Mouse (Mus musculus) liver, embryonic 13.5 days (tissue): ENCODE results near the gene Prdm12. TPM values are rescaled to one million over a fixed set of nuclear protein-coding genes. Genes with fewer than 3 reads are reported as not detected.
A peak's percentile ranks its signal among the peaks of the same experiment; 100 is the strongest.

Experiments used
- ATAC-seq: fragments of 200-750 bp; cut with Nextera tagmentation; 2 replicates; pipeline ENCODE4 v1.8.0; 2017; ENCODE audit warnings: low read depth, mild to moderate bottlenecking, moderate number of reproducible peaks, moderate library complexity
- DNase-seq: peaks from one replicate; pipeline ENCODE4 v3.0.0; 2022
- H3K27ac ChIP-seq: fragments of 300-500 bp; sonication (generic); 2 replicates; pipeline ENCODE4 v1.5.1; 2015; ENCODE audit warnings: moderate library complexity, mild to moderate bottlenecking, inconsistent platforms
- H3K27me3 ChIP-seq: fragments of 300-500 bp; sonication (generic); 2 replicates; pipeline ENCODE4 v1.6.1; 2015; ENCODE audit warnings: mild to moderate bottlenecking, inconsistent platforms
- H3K36me3 ChIP-seq: fragments of 300-500 bp; sonication (generic); 2 replicates; pipeline ENCODE4 v1.6.1; 2015; ENCODE audit warnings: mild to moderate bottlenecking, inconsistent platforms
- H3K4me1 ChIP-seq: fragments of 300-500 bp; sonication (generic); replicated peaks from 2 replicates; pipeline ENCODE4 v1.6.1; 2015; ENCODE audit warnings: inconsistent platforms
- H3K4me2 ChIP-seq: fragments of 300-500 bp; sonication (generic); 2 replicates; pipeline ENCODE4 v1.6.1; 2015; ENCODE audit warnings: inconsistent platforms, mild to moderate bottlenecking, moderate library complexity
- H3K4me3 ChIP-seq: fragments of 300-500 bp; sonication (generic); replicated peaks from 2 replicates; pipeline ENCODE4 v1.5.1; 2015; ENCODE audit warnings: mild to moderate bottlenecking, inconsistent platforms
- H3K9ac ChIP-seq: fragments of 300-500 bp; sonication (generic); 2 replicates; pipeline ENCODE4 v1.6.1; 2015; ENCODE audit warnings: mild to moderate bottlenecking, inconsistent platforms
- H3K9me3 ChIP-seq: fragments of 300-500 bp; sonication (generic); replicated peaks from 2 replicates; pipeline ENCODE4 v1.6.1; 2016; ENCODE audit warnings: inconsistent platforms
- WGBS: fragments of 180-500 bp; shearing (Covaris S2); methylation state at CpG from one replicate; pipeline ENCODE4 v1.1.7; 2015; ENCODE audit not compliant: insufficient replicate concordance; 5-methylcytosine and 5-hydroxymethylcytosine counted together
- polyA plus RNA-seq: library from polyadenylated mRNA; unstranded; fragments of >200 nt; fragmentation: Nextera tagmentation; extraction: Ambion mirVana; gene quantifications from 2 replicates; pipeline ENCODE4 v1.2.1, GENCODE M21; 2015

Gene Prdm12
- polyA plus RNA-seq, 1 experiment from 2014 or later = not detected

DNA sequence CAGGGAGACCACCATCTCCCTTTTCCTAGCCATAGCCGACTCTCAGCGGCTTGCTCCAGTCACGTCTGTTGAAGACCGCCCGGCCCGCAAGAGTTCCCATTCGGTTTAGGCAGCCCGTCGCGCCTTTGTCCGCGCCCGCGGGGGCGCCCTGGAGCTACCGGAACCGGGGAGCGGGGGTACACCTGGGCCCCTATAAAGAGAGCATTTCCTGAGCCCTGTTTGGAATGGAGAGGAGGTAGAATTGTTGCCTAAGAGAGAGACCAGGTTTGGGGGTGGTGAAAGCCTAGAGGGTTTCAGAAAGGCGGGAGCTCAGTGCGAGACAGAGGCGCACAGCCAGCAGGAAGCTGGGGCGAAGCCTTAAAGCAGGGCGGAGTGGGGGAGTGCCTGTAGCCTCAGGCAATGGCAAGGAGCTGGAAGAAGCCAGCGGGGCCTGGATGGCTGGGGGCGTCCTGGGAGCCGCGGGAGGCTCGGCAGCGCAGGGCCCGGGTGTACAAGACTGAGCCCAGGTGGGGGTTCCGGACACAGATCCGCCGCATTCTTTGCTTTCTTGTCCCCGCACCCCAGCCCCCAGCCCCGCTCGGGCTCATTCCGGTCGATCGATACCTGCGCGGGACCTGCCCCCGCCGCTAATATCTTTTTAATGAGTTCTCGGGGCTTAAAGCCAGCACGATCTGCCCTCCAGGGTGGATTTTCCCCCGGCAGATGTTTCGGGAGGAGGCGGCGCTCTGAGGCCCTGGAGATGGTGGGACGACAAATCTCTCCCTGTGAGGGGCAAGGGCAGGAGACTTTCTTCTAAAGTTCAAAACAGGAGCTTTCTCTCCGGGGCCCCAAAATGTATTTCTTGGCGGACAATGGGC lies 4.3 kb upstream of the Prdm12 start:
- Histone ChIP-seq H3K9ac (no peak overlapping the region), H3K4me2 (no peak overlapping the region; the same call in 1 of the 2 replicates), H3K36me3 (no peaks in the 10 kb centered on the region), H3K27me3 (peaks cover 98% of the 10 kb centered on the region), H3K4me3 (peak overlapping the region; percentile 14; the same call in 1 of the 2 replicates), H3K4me1 (peaks cover 13% of the 10 kb centered on the region; the same call in 1 of the 2 replicates), H3K27ac (no peak overlapping the region), H3K9me3 (no peaks in the 10 kb centered on the region)
- DNase-seq (no peak), ATAC-seq (no peak)
- 2% methylated on average over 52 of the region's 52 CpGs for WGBS

DNA sequence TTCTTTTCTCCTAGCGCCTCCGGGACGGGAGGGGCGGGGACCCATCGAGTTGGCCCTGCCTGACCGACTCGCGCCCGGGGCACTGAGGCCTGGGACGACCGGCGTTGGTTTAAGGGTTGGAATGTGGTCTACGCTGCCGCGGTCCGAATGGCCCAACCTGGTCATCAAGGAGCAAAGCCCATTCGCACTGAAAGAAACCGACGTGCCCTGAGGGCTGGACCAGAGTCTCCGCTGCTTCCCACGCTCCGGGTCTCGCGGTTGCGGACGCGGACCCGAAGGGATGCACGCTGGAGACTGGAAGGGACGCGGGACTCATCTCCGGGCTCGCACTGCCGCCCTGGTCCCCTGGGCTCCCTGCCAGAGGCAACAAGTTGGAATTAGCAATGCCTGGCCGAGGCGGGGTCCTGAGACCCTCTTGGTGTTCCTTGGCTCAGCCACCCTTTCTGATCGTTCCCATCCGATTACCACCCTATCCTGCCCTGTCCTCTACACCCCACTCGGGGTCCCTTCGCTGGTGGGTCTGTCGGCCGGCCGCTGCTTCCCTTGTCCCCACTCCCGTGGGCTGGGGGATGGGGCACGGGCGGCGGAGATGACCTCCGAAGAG lies 3.6 kb upstream of the Prdm12 start:
- DNase-seq (no peak), ATAC-seq (no peak)
- Histone ChIP-seq H3K4me1 (peaks cover 13% of the 10 kb centered on the region; the same call in 1 of the 2 replicates), H3K27me3 (peaks cover 99% of the 10 kb centered on the region), H3K36me3 (no peaks in the 10 kb centered on the region), H3K27ac (no peak overlapping the region), H3K4me3 (peak overlapping the region; percentile 8; the same call in 1 of the 2 replicates), H3K4me2 (no peak overlapping the region), H3K9ac (no peak overlapping the region), H3K9me3 (no peaks in the 10 kb centered on the region)
- WGBS = 2% methylated on average over 47 of the region's 48 CpGs

DNA sequence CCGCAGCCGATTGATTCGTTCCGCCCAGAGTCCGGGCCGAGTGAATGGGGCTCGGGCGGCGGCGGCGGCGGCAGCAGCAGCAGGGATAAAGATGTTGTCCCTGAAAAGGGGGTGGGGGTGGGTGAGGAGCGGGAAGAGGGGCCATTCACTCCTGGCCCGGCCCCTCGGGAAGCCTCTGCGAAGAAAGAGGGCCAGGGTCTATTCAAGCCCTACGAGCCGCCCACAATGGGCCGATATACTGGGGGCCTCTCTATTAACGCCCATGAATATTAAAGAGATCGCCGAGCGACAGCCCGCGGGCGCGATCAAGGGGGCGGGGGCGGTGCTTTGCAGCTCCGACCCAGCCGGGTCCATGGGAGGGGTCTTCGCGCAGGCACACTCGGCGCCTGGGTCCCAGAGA lies 3.1 kb upstream of the Prdm12 start:
- ATAC-seq = no peak
- peaks cover 13% of the 10 kb centered on the region; the same call in 1 of the 2 replicates for H3K4me1 ChIP-seq
- H3K27ac ChIP-seq = no peak overlapping the region
- 3% methylated on average over 35 of the region's 35 CpGs for WGBS
- H3K4me3 ChIP-seq = no peak overlapping the region
- H3K27me3 ChIP-seq = peaks cover 100% of the 10 kb centered on the region
- no peaks in the 10 kb centered on the region for H3K36me3 ChIP-seq
- no peak overlapping the region for H3K4me2 ChIP-seq
- H3K9ac ChIP-seq = no peak overlapping the region
- no peaks in the 10 kb centered on the region for H3K9me3 ChIP-seq
- DNase-seq = no peak

DNA sequence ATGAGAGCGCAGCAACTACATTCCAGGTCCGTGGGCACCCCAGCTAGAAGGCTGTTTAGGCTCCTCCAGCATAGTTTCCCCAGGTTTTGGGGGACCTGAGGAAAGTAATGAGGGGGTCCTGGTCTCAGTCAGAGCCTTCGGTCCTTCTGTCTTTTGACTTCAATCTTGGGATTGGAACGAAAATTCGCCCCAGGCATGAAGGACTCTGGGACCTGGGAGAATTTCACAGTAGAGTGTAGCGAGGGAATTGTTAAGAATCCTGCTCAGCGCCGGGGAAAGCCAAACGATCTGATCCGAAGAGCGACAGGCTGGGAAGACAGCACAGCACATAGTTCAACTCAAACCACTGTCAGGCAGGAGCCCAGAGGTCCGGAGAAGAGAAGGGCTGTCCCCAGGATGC lies 2.5 kb upstream of the Prdm12 start:
- Histone ChIP-seq H3K36me3 (no peaks in the 10 kb centered on the region), H3K27ac (no peak overlapping the region), H3K9ac (no peak overlapping the region), H3K4me2 (no peak overlapping the region), H3K9me3 (no peaks in the 10 kb centered on the region), H3K4me1 (peaks cover 13% of the 10 kb centered on the region; the same call in 1 of the 2 replicates), H3K27me3 (peaks cover 100% of the 10 kb centered on the region), H3K4me3 (no peak overlapping the region)
- DNase-seq (no peak), ATAC-seq (no peak)
- WGBS = 6% methylated on average over 12 of the region's 12 CpGs

DNA sequence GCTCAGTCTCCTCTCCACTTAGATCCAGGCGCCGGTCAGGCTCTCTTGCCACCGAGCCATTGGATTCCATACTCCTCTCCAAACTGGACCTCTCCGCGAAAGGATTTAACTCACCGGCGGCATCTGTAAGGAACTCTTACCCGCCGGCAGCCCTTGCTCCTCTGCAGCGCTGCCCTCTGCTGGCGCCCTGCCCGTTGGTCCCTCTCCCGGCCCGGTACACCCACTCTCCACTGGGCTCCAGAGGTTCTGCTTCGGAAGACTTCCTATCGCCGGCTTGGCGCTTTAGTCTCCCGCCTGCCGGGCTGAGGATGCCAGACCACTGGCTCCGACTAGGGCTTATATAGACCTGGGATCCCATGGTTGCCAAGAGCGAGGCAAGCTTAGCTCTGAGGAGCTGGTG lies 2.0 kb upstream of the Prdm12 start:
- DNase-seq (no peak), ATAC-seq (no peak)
- Histone ChIP-seq H3K4me3 (no peak overlapping the region), H3K27me3 (peaks cover 100% of the 10 kb centered on the region), H3K27ac (no peak overlapping the region), H3K9me3 (no peaks in the 10 kb centered on the region), H3K36me3 (no peaks in the 10 kb centered on the region), H3K9ac (no peak overlapping the region), H3K4me1 (peaks cover 13% of the 10 kb centered on the region; the same call in 1 of the 2 replicates), H3K4me2 (no peak overlapping the region)
- WGBS = 2% methylated on average over 22 of the region's 22 CpGs

DNA sequence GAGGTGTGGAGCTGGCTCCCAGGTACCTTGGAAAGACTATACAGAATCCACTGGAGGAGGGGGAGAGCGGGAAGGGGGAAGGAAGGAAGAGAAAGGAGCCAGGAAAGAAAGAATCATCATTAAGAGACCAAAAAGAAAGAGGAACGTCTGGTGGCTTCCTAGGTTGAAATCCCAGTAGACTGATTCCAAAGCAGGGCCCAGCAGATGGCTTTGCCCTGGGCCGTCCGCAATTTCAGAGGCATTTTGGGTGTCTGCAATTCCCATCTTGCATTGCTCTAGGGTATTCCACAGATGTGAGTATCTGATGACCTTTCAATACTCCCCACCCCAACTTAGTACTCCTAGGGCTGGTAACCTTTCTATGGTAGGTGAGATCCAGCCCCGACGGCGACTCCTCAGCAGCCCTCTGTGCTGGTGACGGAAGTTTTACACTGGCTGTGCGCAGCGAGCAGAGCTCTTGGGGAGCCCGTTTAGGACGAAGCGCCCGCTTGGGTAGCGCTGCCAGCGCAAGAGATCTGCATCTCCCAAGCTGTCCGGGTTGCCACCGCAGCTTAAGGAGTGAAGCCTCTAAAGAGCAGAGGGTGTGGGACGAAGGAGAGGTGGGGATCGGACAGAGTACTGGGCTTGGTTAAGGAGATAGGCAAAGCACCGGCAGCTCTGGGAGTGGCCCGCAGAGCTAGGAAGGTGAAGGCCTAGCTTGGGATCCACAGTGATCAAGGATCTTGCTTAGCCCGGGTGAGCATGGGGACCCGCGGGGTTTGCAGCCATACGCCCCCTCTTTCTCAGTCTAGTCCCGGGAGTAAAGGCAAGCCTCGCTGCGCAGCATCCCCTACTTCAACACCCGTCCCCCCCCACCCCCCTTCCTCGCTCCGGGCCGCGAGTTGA lies 1.0 kb upstream of the Prdm12 start:
- no peak overlapping the region for H3K4me2 ChIP-seq
- no peak; the same call in 1 of the 2 replicates for ATAC-seq
- no peaks in the 10 kb centered on the region for H3K36me3 ChIP-seq
- peaks cover 13% of the 10 kb centered on the region; the same call in 1 of the 2 replicates for H3K4me1 ChIP-seq
- no peak for DNase-seq
- no peak overlapping the region for H3K4me3 ChIP-seq
- H3K9me3 ChIP-seq = no peaks in the 10 kb centered on the region
- H3K27me3 ChIP-seq = peaks cover 100% of the 10 kb centered on the region
- 3% methylated on average over 28 of the region's 34 CpGs for WGBS
- no peak overlapping the region for H3K27ac ChIP-seq
- no peak overlapping the region for H3K9ac ChIP-seq

DNA sequence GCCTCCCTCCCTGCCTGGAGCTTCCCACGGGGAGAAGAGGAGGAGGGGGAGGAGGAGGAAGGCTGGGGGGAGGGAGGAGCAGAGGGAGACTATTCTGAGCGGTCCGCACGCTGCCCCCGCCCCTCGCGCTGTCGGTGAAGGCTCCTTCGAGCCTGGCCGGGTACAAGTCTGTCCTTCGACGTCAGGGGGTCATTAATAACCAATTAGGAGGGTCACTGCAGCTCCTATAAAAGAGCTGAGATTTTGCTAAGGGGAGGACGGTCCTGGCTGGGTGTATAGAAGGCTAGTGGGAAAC lies 424 bp upstream of the Prdm12 start:
- Histone ChIP-seq H3K4me1 (peaks cover 13% of the 10 kb centered on the region; the same call in 1 of the 2 replicates), H3K27me3 (peaks cover 100% of the 10 kb centered on the region), H3K9ac (no peak overlapping the region), H3K4me2 (no peak overlapping the region), H3K9me3 (no peaks in the 10 kb centered on the region), H3K4me3 (no peak overlapping the region), H3K27ac (no peak overlapping the region), H3K36me3 (no peaks in the 10 kb centered on the region)
- ATAC-seq = no peak
- no peak for DNase-seq
- WGBS = 1% methylated on average over 12 of the region's 13 CpGs

DNA sequence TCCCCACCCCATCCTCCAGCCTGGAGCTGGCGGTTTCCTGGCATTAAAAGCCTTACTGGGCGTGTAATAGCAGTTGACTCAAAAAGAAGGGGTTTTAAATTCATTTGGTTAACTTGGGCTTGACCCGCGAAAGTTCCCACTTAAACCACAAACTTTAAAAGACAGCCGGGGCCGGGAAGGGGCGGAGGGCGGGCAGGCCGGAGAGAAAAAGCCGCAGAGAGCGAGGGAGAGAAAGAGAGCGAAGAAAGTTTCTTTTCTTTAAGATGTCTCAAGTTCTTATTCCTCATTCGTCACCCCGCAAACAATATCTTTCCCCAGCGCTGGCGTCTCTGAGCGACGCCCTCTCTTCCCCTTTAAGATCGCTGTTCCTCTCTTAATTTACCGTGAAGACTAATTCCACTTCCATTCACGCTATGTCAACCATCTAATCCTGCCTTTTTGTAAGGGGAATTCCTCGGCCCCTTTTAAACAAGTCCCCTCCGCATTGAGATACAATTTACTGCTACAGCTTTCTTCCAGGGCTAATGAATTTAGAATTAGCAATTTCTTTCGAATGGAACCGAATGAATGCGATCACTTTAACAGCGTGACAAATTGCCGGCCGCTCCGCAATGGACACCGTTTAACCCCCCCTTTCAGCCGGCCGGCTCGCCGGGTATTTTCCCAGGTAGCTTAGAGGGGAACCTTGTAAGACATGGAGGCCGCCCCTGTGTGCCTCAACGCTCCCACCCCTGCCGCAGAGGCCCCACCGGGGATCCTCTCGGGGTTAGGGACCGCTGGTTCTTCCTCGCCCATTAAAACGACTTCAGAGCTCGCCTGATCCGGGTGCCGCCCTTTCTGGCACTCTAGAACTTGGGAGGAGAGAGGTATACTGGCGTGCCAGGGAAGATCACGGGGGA lies 1.0 kb downstream of the Prdm12 start:
- no peak for ATAC-seq
- H3K27me3 ChIP-seq = peaks cover 98% of the 10 kb centered on the region
- H3K4me2 ChIP-seq = no peak overlapping the region
- H3K36me3 ChIP-seq = no peaks in the 10 kb centered on the region
- no peak overlapping the region for H3K9ac ChIP-seq
- no peak for DNase-seq
- H3K4me1 ChIP-seq = peaks cover 9% of the 10 kb centered on the region; the same call in 1 of the 2 replicates
- H3K9me3 ChIP-seq = no peaks in the 10 kb centered on the region
- WGBS = 1% methylated on average over 48 of the region's 48 CpGs
- H3K27ac ChIP-seq = no peak overlapping the region
- H3K4me3 ChIP-seq = no peak overlapping the region

DNA sequence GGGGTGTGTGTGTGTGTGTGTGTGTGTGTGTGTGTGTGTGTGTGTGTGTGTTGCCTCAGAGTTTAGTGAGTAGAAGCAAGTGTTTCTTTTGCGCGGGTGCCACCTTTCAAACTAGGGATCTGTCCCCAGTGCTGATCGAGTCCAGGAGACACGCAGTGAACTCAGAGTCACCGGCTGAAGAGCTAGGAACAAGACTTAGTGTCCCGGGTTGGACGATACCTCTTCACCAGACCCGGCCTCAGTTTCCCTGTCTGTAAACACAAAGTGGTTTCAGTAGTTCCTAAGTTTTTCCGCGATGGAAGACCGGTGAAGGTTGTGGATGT lies 1.6 kb downstream of the Prdm12 start:
- Histone ChIP-seq H3K27me3 (peaks cover 98% of the 10 kb centered on the region), H3K36me3 (no peaks in the 10 kb centered on the region), H3K9me3 (no peaks in the 10 kb centered on the region), H3K4me1 (peaks cover 3% of the 10 kb centered on the region; the same call in 1 of the 2 replicates), H3K4me2 (no peak overlapping the region), H3K27ac (no peak overlapping the region), H3K4me3 (no peak overlapping the region), H3K9ac (no peak overlapping the region)
- DNase-seq (no peak), ATAC-seq (no peak)
- 4% methylated on average over 11 of the region's 11 CpGs for WGBS

DNA sequence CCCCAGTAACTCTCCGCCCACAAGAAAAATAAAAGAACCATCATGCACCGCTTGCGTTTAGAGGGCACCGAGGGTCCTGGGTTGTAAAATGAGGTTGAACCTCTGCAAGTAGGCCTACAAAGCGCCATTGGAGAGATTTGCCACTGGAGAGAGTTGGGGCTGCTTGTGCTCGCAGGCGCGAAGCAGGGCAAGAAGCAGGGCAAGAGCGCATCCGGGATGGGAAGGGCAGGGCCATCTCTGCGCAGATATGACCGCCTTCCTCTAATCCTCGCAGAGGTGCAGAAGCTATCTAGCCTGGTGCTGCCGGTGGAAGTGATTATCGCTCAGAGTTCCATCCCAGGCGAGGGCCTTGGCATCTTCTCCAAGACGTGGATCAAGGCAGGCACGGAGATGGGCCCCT lies 2.1 kb downstream of the Prdm12 start:
- Histone ChIP-seq H3K27me3 (peaks cover 98% of the 10 kb centered on the region), H3K4me2 (no peak overlapping the region), H3K9me3 (no peaks in the 10 kb centered on the region), H3K4me3 (no peak overlapping the region), H3K9ac (no peak overlapping the region), H3K4me1 (no peaks in the 10 kb centered on the region), H3K36me3 (no peaks in the 10 kb centered on the region), H3K27ac (no peak overlapping the region)
- DNase-seq = no peak
- ATAC-seq = no peak
- WGBS = 5% methylated on average over 18 of the region's 18 CpGs
